Mouse (Mus musculus): ENCODE measurements around the gene Chid1. TPM values are rescaled to one million over a fixed set of nuclear protein-coding genes. Genes with fewer than 3 reads are reported as not detected.
A peak's percentile ranks its signal among the peaks of the same experiment; 100 is the strongest.

Chid1 gene
- polyA plus RNA-seq, 1 experiment from 2014 or later: 39.2 TPM

DNA sequence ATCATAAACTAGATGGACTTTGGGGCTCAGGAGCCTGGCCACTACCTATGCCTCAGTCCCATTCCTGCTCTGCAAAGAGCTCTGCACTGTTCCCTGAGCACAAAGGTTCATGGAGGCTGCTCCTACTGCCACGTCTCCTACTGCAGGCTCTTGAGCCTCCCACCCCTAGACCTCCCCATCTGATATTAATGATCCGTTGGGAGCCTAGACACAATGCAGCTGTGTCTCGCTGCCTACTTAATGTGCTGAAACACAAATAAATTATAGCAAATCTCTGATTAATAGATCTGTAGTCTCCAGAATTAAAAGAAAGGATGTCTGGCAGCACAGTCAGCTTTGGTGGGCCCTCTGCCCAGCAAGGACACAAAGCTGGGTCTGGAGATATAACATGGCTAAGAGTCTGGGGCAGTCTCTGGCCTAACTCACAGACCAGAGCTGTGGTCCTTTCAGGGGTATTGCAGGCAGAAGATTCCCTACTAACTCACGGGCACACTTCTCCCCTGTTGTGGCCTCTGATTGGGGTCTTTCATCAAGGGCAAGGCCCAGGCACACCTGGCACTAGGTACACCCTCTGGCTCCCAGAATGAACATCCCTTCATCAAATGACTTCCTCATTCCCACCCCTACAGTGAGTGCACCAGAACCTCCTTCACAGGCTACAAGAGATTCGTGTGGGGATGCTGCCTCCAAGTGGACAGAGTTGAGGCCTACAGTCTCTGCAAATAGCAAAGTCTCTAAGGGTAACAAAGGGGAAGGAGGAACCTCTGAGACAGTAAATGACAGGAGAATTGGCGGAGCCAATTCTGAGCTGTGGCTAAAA is 14.7 kb downstream of the Chid1 start:
- Histone ChIP-seq H3K27ac (ENCODE audit: low read depth, low read length) (no peak overlapping the region), H3K9me3 (ENCODE audit: control insufficient read depth, low read length) (no peaks in the 10 kb centered on the region), H3K4me2 (no peak overlapping the region), H3K4me3 (ENCODE audit: low read depth, low read length) (no peak overlapping the region), H3K9ac (ENCODE audit: low read depth, low read length) (no peak overlapping the region), H3K27me3 (replicated peaks; ENCODE audit: control insufficient read depth, insufficient read depth, low read length) (no peaks in the 10 kb centered on the region), H3K4me1 (replicated peaks; ENCODE audit: control insufficient read depth, insufficient read depth, low read length) (no peaks in the 10 kb centered on the region), H3K36me3 (ENCODE audit: control insufficient read depth, insufficient read depth, low read length) (peaks cover 14% of the 10 kb centered on the region)
- DNase-seq (ENCODE audit: low spot score) (peak; percentile 60), ATAC-seq (replicated peaks; ENCODE audit: low FRiP score) (peak; percentile 74)
- 63% methylated on average over 6 of the region's 6 CpGs for WGBS

DNA sequence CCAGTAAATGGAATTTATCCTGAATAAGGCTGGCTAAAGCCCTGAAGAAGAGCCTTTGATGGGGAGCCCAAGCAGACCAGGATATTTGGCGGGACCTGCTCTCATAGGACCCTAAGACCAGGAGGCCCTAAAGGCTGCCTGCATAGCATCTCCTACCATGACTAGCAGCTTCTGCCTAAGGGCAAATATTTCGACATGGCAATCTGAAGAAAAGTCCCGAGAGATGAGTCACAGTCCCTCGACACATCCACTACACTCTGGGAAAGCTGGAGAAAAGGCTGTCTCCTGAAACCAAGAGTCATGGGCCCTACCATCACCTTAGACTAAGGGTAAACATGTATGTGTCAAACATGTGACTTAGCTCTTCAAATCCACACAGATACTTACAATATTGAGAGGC is 15.4 kb downstream of the Chid1 start:
- H3K36me3 ChIP-seq (ENCODE audit: control insufficient read depth, insufficient read depth, low read length): peaks cover 12% of the 10 kb centered on the region
- WGBS: 87% methylated on average over 4 of the region's 4 CpGs

DNA sequence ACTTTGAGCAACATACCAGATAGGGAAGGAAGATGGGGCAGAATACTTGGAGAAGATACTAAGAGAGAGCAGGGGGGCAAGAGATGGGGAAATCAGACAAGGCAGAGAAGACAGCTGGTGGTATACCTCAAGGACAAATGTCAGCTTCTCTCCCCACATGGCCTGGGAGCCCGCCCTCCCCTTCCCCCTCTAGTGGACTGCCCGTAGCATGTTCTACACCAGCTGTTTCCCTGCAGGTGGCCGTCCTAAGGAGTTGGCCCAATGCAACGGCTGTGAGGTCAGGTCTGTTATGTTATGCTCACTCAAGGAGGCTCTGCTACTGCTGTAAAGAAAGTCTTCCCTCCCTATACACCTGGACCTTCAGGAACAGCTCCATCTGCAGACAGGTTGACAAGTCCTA is 16.6 kb downstream of the Chid1 start:
- Histone ChIP-seq H3K9me3 (ENCODE audit: control insufficient read depth, low read length) (no peaks in the 10 kb centered on the region), H3K4me3 (ENCODE audit: low read depth, low read length) (no peak overlapping the region), H3K9ac (ENCODE audit: low read depth, low read length) (no peak overlapping the region), H3K4me1 (replicated peaks; ENCODE audit: control insufficient read depth, insufficient read depth, low read length) (peaks cover 11% of the 10 kb centered on the region), H3K36me3 (ENCODE audit: control insufficient read depth, insufficient read depth, low read length) (peaks cover 4% of the 10 kb centered on the region; the same call in 1 of the 2 replicates), H3K27ac (ENCODE audit: low read depth, low read length) (no peak overlapping the region), H3K27me3 (replicated peaks; ENCODE audit: control insufficient read depth, insufficient read depth, low read length) (no peaks in the 10 kb centered on the region), H3K4me2 (no peak overlapping the region)
- ATAC-seq (replicated peaks; ENCODE audit: low FRiP score): no peak
- 63% methylated on average over 4 of the region's 4 CpGs for WGBS
- DNase-seq (ENCODE audit: low spot score): no peak

More for the DNA sequence above, 15.4 kb downstream of the Chid1 start:
- Histone ChIP-seq H3K27ac (ENCODE audit: low read depth, low read length) (no peak overlapping the region), H3K9me3 (ENCODE audit: control insufficient read depth, low read length) (no peaks in the 10 kb centered on the region), H3K27me3 (replicated peaks; ENCODE audit: control insufficient read depth, insufficient read depth, low read length) (no peaks in the 10 kb centered on the region), H3K9ac (ENCODE audit: low read depth, low read length) (no peak overlapping the region), H3K4me2 (no peak overlapping the region), H3K4me1 (replicated peaks; ENCODE audit: control insufficient read depth, insufficient read depth, low read length) (peaks cover 2% of the 10 kb centered on the region; the same call in 1 of the 2 replicates), H3K4me3 (ENCODE audit: low read depth, low read length) (no peak overlapping the region)
- no peak for ATAC-seq (replicated peaks; ENCODE audit: low FRiP score)
- DNase-seq (ENCODE audit: low spot score): no peak

DNA sequence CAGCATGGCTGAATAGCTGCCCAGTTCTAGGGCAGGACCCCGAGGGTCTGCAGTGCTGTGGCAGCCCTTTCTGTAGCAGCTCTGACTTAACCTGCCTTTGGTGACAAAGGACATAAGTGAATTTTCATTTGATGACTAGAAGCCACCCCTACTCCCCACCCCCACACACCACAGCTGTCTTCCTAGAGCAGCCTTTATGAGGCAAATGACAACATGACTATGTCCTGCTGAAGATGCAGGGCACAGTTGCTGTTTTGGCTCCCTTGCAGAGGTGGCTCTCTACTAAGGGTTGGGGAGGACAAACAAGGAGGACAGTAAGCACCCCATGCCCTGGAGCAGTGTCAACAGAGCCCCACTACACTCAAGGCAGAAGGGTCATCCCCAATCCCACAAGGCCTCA is 19.9 kb downstream of the Chid1 start:
- Histone ChIP-seq H3K9me3 (ENCODE audit: control insufficient read depth, low read length) (no peaks in the 10 kb centered on the region), H3K27me3 (replicated peaks; ENCODE audit: control insufficient read depth, insufficient read depth, low read length) (no peaks in the 10 kb centered on the region), H3K4me2 (no peak overlapping the region), H3K36me3 (ENCODE audit: control insufficient read depth, insufficient read depth, low read length) (peaks cover 3% of the 10 kb centered on the region; the same call in 1 of the 2 replicates), H3K9ac (ENCODE audit: low read depth, low read length) (no peak overlapping the region), H3K4me1 (replicated peaks; ENCODE audit: control insufficient read depth, insufficient read depth, low read length) (peaks cover 13% of the 10 kb centered on the region), H3K27ac (ENCODE audit: low read depth, low read length) (no peak overlapping the region), H3K4me3 (ENCODE audit: low read depth, low read length) (no peak overlapping the region)
- 70% methylated on average over 1 of the region's 1 CpGs for WGBS
- ATAC-seq (replicated peaks; ENCODE audit: low FRiP score): no peak
- DNase-seq (ENCODE audit: low spot score): no peak

DNA sequence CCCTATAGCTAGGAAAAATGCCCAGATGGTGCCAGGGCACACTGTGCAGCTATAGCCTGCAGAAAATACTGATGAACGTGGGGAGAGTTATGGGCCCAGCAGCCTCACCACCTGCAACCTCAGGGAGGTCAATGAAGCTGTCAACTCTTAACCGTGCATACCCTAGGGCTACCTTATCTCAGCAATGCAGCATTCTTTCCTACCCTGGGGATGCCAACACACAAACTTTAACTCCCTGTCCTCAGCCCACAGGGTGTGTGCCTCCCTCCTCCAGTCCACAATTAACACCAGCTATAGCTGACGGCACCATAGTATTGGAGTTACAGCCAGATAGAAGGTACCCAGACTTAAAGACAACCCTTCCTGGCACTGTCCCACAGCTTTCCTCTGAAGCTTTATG is 20.7 kb downstream of the Chid1 start:
- Histone ChIP-seq H3K9me3 (ENCODE audit: control insufficient read depth, low read length) (no peaks in the 10 kb centered on the region), H3K36me3 (ENCODE audit: control insufficient read depth, insufficient read depth, low read length) (peaks cover 3% of the 10 kb centered on the region; the same call in 1 of the 2 replicates), H3K27me3 (replicated peaks; ENCODE audit: control insufficient read depth, insufficient read depth, low read length) (no peaks in the 10 kb centered on the region), H3K9ac (ENCODE audit: low read depth, low read length) (no peak overlapping the region), H3K27ac (ENCODE audit: low read depth, low read length) (no peak overlapping the region), H3K4me2 (no peak overlapping the region), H3K4me3 (ENCODE audit: low read depth, low read length) (no peak overlapping the region), H3K4me1 (replicated peaks; ENCODE audit: control insufficient read depth, insufficient read depth, low read length) (peaks cover 13% of the 10 kb centered on the region)
- 43% methylated on average over 3 of the region's 3 CpGs for WGBS
- DNase-seq (ENCODE audit: low spot score): no peak
- peak; percentile 88 for ATAC-seq (replicated peaks; ENCODE audit: low FRiP score)

DNA sequence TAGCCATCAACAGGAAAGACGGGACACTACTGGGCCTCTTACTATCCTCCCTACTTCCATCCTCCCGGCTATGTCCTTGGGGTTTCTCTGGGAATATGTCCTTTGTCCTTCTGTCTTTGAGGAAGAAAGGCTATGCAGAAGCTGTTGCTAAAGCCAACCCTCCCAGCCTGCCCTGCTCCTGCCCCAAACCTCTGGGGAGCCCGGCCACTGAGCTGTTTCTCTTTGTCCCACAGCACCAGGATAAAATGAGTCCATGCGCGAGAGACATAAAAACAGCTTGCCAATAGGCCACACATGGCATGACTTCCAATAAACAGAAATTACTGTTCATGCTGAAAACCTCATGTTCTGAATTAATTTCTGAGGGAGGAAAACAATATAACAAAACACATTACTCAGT is 21.4 kb downstream of the Chid1 start:
- H3K27me3 ChIP-seq (replicated peaks; ENCODE audit: control insufficient read depth, insufficient read depth, low read length): no peaks in the 10 kb centered on the region
- H3K4me1 ChIP-seq (replicated peaks; ENCODE audit: control insufficient read depth, insufficient read depth, low read length): peaks cover 13% of the 10 kb centered on the region
- DNase-seq (ENCODE audit: low spot score) (no peak), ATAC-seq (replicated peaks; ENCODE audit: low FRiP score) (no peak)
- H3K27ac ChIP-seq (ENCODE audit: low read depth, low read length): no peak overlapping the region
- H3K36me3 ChIP-seq (ENCODE audit: control insufficient read depth, insufficient read depth, low read length): peaks cover 6% of the 10 kb centered on the region; the same call in 1 of the 2 replicates
- H3K4me2 ChIP-seq: no peak overlapping the region
- 88% methylated on average over 5 of the region's 5 CpGs for WGBS
- H3K9me3 ChIP-seq (ENCODE audit: control insufficient read depth, low read length): no peaks in the 10 kb centered on the region
- no peak overlapping the region for H3K4me3 ChIP-seq (ENCODE audit: low read depth, low read length)
- no peak overlapping the region for H3K9ac ChIP-seq (ENCODE audit: low read depth, low read length)

DNA sequence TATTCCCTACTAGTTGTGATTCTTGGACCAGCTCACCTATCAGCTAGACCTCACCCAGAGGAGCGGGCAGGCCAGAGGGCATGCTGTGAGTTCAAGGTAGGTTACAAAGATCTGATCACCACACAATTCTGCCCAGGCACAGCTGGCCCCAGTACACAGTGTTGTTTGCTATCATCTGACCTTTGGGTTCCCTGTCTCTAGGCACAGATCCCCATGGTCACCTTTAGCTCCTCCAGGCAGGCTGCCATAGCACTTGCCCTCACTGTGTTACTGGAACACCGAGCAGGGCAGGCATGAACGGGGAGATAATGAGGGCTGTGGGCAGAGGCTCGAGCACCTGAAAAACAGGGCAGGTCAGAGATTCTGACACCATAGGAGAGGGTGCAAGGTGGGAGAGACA is 22.0 kb downstream of the Chid1 start:
- DNase-seq (ENCODE audit: low spot score) (no peak), ATAC-seq (replicated peaks; ENCODE audit: low FRiP score) (peak; percentile 42; the same call in 1 of the 2 replicates)
- Histone ChIP-seq H3K4me2 (no peak overlapping the region), H3K36me3 (ENCODE audit: control insufficient read depth, insufficient read depth, low read length) (peaks cover 6% of the 10 kb centered on the region; the same call in 1 of the 2 replicates), H3K27ac (ENCODE audit: low read depth, low read length) (no peak overlapping the region), H3K4me1 (replicated peaks; ENCODE audit: control insufficient read depth, insufficient read depth, low read length) (peaks cover 13% of the 10 kb centered on the region), H3K9me3 (ENCODE audit: control insufficient read depth, low read length) (no peaks in the 10 kb centered on the region), H3K4me3 (ENCODE audit: low read depth, low read length) (no peak overlapping the region), H3K9ac (ENCODE audit: low read depth, low read length) (0 out of 2 replicates have a peak overlapping the region, but pooled peaks have one; percentile 28), H3K27me3 (replicated peaks; ENCODE audit: control insufficient read depth, insufficient read depth, low read length) (no peaks in the 10 kb centered on the region)
- 76% methylated on average over 4 of the region's 4 CpGs for WGBS

DNA sequence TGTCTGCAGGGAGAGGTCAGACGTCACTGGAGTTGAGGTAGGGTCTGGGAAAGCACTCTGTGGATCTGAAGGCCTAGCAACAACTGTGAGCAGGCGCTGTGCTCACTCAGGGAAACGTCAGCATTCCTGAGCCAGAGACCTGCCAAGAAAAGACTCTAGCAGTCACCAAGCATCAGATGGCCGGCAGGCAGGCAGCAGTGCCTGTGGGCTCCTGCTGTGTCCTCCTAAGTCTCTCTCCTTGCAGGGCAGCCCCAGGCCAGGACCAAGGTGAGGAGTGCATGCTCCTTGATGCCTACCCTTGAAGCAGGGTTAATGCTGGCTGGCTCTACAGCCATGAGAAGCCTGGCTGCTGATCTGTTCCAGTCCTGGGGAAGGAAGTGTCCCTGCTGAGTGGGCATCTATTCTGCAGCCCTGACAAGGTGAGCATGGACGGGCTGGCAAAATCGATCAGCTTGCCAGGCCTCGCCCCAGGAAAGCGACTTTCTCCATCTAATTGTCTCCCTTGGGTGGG is 28.9 kb downstream of the Chid1 start:
- no peak overlapping the region for H3K4me3 ChIP-seq (ENCODE audit: low read depth, low read length)
- WGBS: 76% methylated on average over 8 of the region's 8 CpGs
- no peak for ATAC-seq (replicated peaks; ENCODE audit: low FRiP score)
- peaks cover 13% of the 10 kb centered on the region; the same call in 1 of the 2 replicates for H3K36me3 ChIP-seq (ENCODE audit: control insufficient read depth, insufficient read depth, low read length)
- no peak overlapping the region for H3K9ac ChIP-seq (ENCODE audit: low read depth, low read length)
- no peaks in the 10 kb centered on the region for H3K27me3 ChIP-seq (replicated peaks; ENCODE audit: control insufficient read depth, insufficient read depth, low read length)
- DNase-seq (ENCODE audit: low spot score): no peak
- H3K4me2 ChIP-seq: no peak overlapping the region
- peaks cover 17% of the 10 kb centered on the region; the same call in 1 of the 2 replicates for H3K4me1 ChIP-seq (replicated peaks; ENCODE audit: control insufficient read depth, insufficient read depth, low read length)
- no peaks in the 10 kb centered on the region for H3K9me3 ChIP-seq (ENCODE audit: control insufficient read depth, low read length)
- no peak overlapping the region for H3K27ac ChIP-seq (ENCODE audit: low read depth, low read length)

Data from liver, embryonic 11.5 days (tissue).